8 mouse cellular contexts compared by ENCODE assay signal in genomic region chr3:51275956-51276398, GRCm38 (mm10). TPM values are rescaled to one million over a fixed set of nuclear protein-coding genes. Genes with fewer than 3 reads are reported as not detected.
DNase-seq lines count a peak whose midpoint lies in the region; ATAC-seq and TF ChIP-seq lines count a peak whose summit lies in the region.

No protein-coding gene starts in this region.

- H3K9ac ChIP-seq in forebrain, embryonic 13.5 days = peak overlapping the region; percentile 91
- H3K9ac ChIP-seq in liver, postnatal 0 days (replicated peaks) = peak overlapping the region; percentile 91
- H3K9ac ChIP-seq in neural tube, embryonic 14.5 days (replicated peaks; ENCODE audit: low read depth, low read length) = peak overlapping the region; percentile 64

- no peak for TF ChIP-seq CTCF in liver, postnatal 0 days (IDR thresholded peaks at IDR 0.05; ENCODE audit: low read depth)

- peak overlapping the region; percentile 97 for H3K4me3 ChIP-seq in forebrain, embryonic 13.5 days
- peak overlapping the region; percentile 91 for H3K4me3 ChIP-seq in liver, postnatal 0 days (ENCODE audit: low read depth, low read length)
- peak overlapping the region; percentile 99 for H3K4me3 ChIP-seq in neural tube, embryonic 14.5 days (ENCODE audit: low read depth, low read length)

- intact Hi-C loops in heart, postnatal 10 days (cut with DNase I) = loop anchor here (5.0 kb wide), 1 partner anchor 39 kb away; no protein-coding TSS in a partner anchor

- no peaks in the 10 kb centered on the region for H3K9me3 ChIP-seq in forebrain, embryonic 13.5 days (replicated peaks)
- H3K9me3 ChIP-seq in liver, postnatal 0 days (ENCODE audit: low read length) = no peaks in the 10 kb centered on the region
- H3K9me3 ChIP-seq in neural tube, embryonic 14.5 days (ENCODE audit: control insufficient read depth, low read length) = no peaks in the 10 kb centered on the region

- no peaks in the 10 kb centered on the region for H3K36me3 ChIP-seq in forebrain, embryonic 13.5 days (ENCODE audit: poor library complexity, severe bottlenecking)
- H3K36me3 ChIP-seq in liver, postnatal 0 days (replicated peaks; ENCODE audit: insufficient read depth, low read length) = no peaks in the 10 kb centered on the region
- H3K36me3 ChIP-seq in neural tube, embryonic 14.5 days (ENCODE audit: control insufficient read depth, insufficient read depth, low read length) = no peaks in the 10 kb centered on the region

- no peaks in the 10 kb centered on the region for H3K27me3 ChIP-seq in forebrain, embryonic 13.5 days
- H3K27me3 ChIP-seq in liver, postnatal 0 days (ENCODE audit: insufficient read depth, low read length) = no peaks in the 10 kb centered on the region
- H3K27me3 ChIP-seq in neural tube, embryonic 14.5 days (ENCODE audit: control insufficient read depth, insufficient read depth, low read length) = no peaks in the 10 kb centered on the region

- peak overlapping the region; percentile 92 for H3K27ac ChIP-seq in forebrain, embryonic 13.5 days
- H3K27ac ChIP-seq in liver, postnatal 0 days (ENCODE audit: low read depth) = peak overlapping the region; percentile 99
- peak overlapping the region; percentile 90 for H3K27ac ChIP-seq in neural tube, embryonic 14.5 days (ENCODE audit: low read depth, low read length)

- ATAC-seq in cerebellum, adult (ENCODE audit: insufficient number of reproducible peaks, low FRiP score, low TSS enrichment) = peak; percentile 96
- peak; percentile 99 for ATAC-seq in forebrain, embryonic 13.5 days
- peak; percentile 92 for ATAC-seq in liver, postnatal 0 days
- ATAC-seq in neural tube, embryonic 14.5 days (ENCODE audit: low read depth) = peak; percentile 99

- DNase-seq in ES-CJ7 (ENCODE audit: low read depth, low spot score) = peak; percentile 98
- peak; percentile 99 for DNase-seq in heart, postnatal 10 days
- peak; percentile 96 for DNase-seq in large intestine, adult 2 months (ENCODE audit: low read depth, low spot score)
- DNase-seq in liver, postnatal 0 days = peak; percentile 97
- DNase-seq in testis, postnatal 10 days (ENCODE audit: low spot score) = peak; percentile 96

- peak overlapping the region; percentile 81 for H3K4me2 ChIP-seq in forebrain, embryonic 13.5 days
- peak overlapping the region; percentile 69 for H3K4me2 ChIP-seq in liver, postnatal 0 days (ENCODE audit: low read depth, low read length)
- H3K4me2 ChIP-seq in neural tube, embryonic 14.5 days (ENCODE audit: low read depth, low read length) = peak overlapping the region; percentile 78

- under 1% methylated on average over 21 of the region's 33 CpGs for WGBS in forebrain, embryonic 13.5 days
- under 1% methylated on average over 33 of the region's 33 CpGs for WGBS in large intestine, adult 2 months
- 1% methylated on average over 33 of the region's 33 CpGs for WGBS in liver, postnatal 0 days (ENCODE audit: insufficient replicate concordance)
- WGBS in neural tube, embryonic 14.5 days = under 1% methylated on average over 33 of the region's 33 CpGs

- H3K4me1 ChIP-seq in forebrain, embryonic 13.5 days = peaks cover 23% of the 10 kb centered on the region
- H3K4me1 ChIP-seq in liver, postnatal 0 days (ENCODE audit: insufficient read depth) = peaks cover 9% of the 10 kb centered on the region
- H3K4me1 ChIP-seq in neural tube, embryonic 14.5 days (ENCODE audit: control insufficient read depth, insufficient read depth, low read length) = peaks cover 9% of the 10 kb centered on the region; the same call in 1 of the 2 replicates

- peak; percentile 71 for TF ChIP-seq EP300 in liver, postnatal 0 days (IDR thresholded peaks at IDR 0.05; ENCODE audit: low read depth)

RNA-seq across cellular contexts. Expression of gene Noct, which starts 51.7 kb away (rescaled TPM):
- 13.4 and 13.9 TPM in 2 replicates for polyA plus RNA-seq in forebrain, embryonic 13.5 days (2015; fragmentation: Nextera tagmentation; extraction: Ambion mirVana)
- 10 to 100 TPM; 28.9 to 75.4 TPM for total RNA-seq in heart, postnatal 10 days (2021)
- 33.6 and 37.0 TPM in 2 replicates for polyA plus RNA-seq in large intestine, adult 2 months (2012; rRNA removed)
- 8.5 and 11.4 TPM in 2 replicates for polyA plus RNA-seq in liver, postnatal 0 days (2015; fragmentation: Nextera tagmentation; extraction: Ambion mirVana)
- 36.6 and 42.4 TPM in 2 replicates for polyA plus RNA-seq in neural tube, embryonic 14.5 days (2014; fragmentation: Nextera tagmentation; extraction: Ambion mirVana)

Comparison
In these comparisons a context has a peak if more than half of its experiments do, and no peak if none do; other contexts are left out.
1. Peak in every context shown above with its lines: DNase-seq, ATAC-seq, H3K4me3 ChIP-seq and H3K27ac ChIP-seq.